7 mouse cellular contexts compared by ENCODE assay signal in the genomic region with DNA sequence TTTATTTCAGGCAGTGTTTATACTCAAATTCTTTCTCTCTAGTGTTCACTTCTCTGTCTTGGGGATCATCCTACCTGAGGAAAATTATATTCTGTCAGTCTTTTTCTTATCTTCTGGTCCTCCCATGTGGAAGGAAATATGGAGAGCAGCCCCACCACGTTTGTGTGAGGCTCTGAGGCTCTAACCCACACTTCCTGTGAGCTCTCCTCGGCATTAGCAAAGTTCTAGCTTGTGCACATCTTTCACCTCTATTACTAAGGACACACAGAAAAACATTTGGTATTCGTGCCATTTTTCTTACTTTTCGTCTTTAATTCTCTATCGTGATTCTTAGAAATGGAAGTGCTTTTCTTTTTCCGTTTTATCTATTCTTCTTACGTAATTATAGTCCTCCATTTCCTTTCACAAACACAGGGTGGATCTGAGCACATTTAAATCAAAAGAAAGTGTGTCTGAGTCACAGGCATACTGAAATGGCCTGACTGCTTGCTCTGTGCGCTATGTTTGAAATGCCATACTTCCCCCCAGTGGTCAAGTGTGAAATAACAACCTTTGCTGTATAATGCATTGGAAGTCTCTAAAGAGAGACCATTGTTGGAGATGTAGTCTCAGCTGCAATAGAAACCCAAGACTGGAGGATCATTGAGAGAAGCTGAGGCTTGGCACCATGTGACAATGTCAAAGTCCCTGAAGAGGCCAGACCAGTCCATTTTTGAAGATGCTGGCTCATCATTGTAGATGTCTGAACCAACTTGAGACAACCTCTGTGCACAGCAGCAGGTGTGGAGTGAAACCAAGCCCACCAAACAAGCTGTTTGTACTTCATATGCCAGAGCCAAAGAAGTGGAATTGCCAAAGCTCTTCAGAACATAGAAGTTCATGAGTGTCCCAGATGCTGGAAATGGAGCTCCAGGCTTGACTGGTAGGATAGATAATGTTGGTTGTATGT. TPM values are rescaled to one million over a fixed set of nuclear protein-coding genes. Genes with fewer than 3 reads are reported as not detected.
DNase-seq lines count a peak whose midpoint lies in the region; ATAC-seq and TF ChIP-seq lines count a peak whose summit lies in the region.

No protein-coding gene starts in this region.

- peak; percentile 98 for ATAC-seq in forebrain, embryonic 16.5 days
- peak; percentile 97 to 99 for ATAC-seq in hematopoietic stem cell, adult 5-6 weeks (replicated peaks in 1 of 2; ENCODE audit: insufficient read depth in 1 of 2, low FRiP score in 2 of 2, low TSS enrichment in 1 of 2, low read depth in 1 of 2, poor library complexity in 2 of 2, severe bottlenecking in 2 of 2)

- H3K4me1 ChIP-seq in cerebellum, adult 2 months (ENCODE audit: control insufficient read depth, insufficient read depth, low read length) = no peaks in the 10 kb centered on the region
- no peaks in the 10 kb centered on the region; the same call in 1 of the 2 replicates for H3K4me1 ChIP-seq in forebrain, embryonic 16.5 days (replicated peaks; ENCODE audit: control insufficient read depth, insufficient read depth, low read length)

- no peak overlapping the region for H3K27ac ChIP-seq in cerebellum, adult 2 months (ENCODE audit: insufficient read depth, low read length)
- H3K27ac ChIP-seq in forebrain, embryonic 16.5 days (ENCODE audit: low read length) = no peak overlapping the region
- H3K27ac ChIP-seq in layer of hippocampus, adult 2 months = peak overlapping the region; percentile 21; the same call in 1 of the 2 replicates

- no peaks in the 10 kb centered on the region for H3K9me3 ChIP-seq in forebrain, embryonic 16.5 days (ENCODE audit: control insufficient read depth, low read length)

- H3K36me3 ChIP-seq in forebrain, embryonic 16.5 days (ENCODE audit: control insufficient read depth, insufficient read depth) = no peaks in the 10 kb centered on the region

- no peak overlapping the region for H3K4me2 ChIP-seq in forebrain, embryonic 16.5 days (ENCODE audit: low read length)

- no peak overlapping the region for H3K4me3 ChIP-seq in cerebellum, adult 2 months (replicated peaks; ENCODE audit: insufficient read depth, low read depth, low read length)
- no peak overlapping the region for H3K4me3 ChIP-seq in forebrain, embryonic 16.5 days (replicated peaks; ENCODE audit: low read length)
- peak overlapping the region; percentile 29 for H3K4me3 ChIP-seq in layer of hippocampus, adult 2 months

- peak; percentile 84 for DNase-seq in T-cell, adult 2 months (ENCODE audit: low spot score)
- DNase-seq in cerebellum, adult 2 months = peak; percentile 29 to 56
- DNase-seq in layer of hippocampus, adult 2 months (ENCODE audit: low spot score in 2 of 2) = peak; percentile 81 to 89
- DNase-seq in lung, postnatal 10 days = peak; percentile 75
- peak; percentile 83 to 84 for DNase-seq in right cerebral cortex, postnatal 10 days (ENCODE audit: low spot score in 2 of 2)

- TF ChIP-seq POLR2A in cerebellum, adult 2 months (IDR thresholded peaks at IDR 0.05; ENCODE audit: borderline replicate concordance, insufficient read depth, low read length) = no peak

- TF ChIP-seq CTCF in cerebellum, adult 2 months (IDR thresholded peaks at IDR 0.05; ENCODE audit: borderline replicate concordance, insufficient read depth, low read depth, low read length) = peak; percentile 66
- peak; percentile 91 for TF ChIP-seq CTCF in layer of hippocampus, adult 2 months (conservative IDR thresholded peaks at IDR 0.05)

- 27% methylated on average over 8 of the region's 8 CpGs for WGBS in cerebellum, adult 2 months
- 19% methylated on average over 8 of the region's 8 CpGs for WGBS in forebrain, embryonic 16.5 days

- H3K27me3 ChIP-seq in cerebellum, adult 2 months (ENCODE audit: control insufficient read depth, insufficient read depth, low read length) = no peaks in the 10 kb centered on the region
- no peaks in the 10 kb centered on the region for H3K27me3 ChIP-seq in forebrain, embryonic 16.5 days (replicated peaks; ENCODE audit: control insufficient read depth, insufficient read depth, low read length)

- 0 out of 2 replicates have a peak overlapping the region, but pooled peaks have one; percentile 3 for H3K9ac ChIP-seq in forebrain, embryonic 16.5 days (replicated peaks; ENCODE audit: low read depth, low read length)

RNA-seq across cellular contexts. Expression of a gene that starts 52.1 kb away (rescaled TPM):
- polyA plus RNA-seq in cerebellum, adult 2 months (2012; rRNA removed) = 1.2 and 1.5 TPM in 2 replicates
- polyA plus RNA-seq in forebrain, embryonic 16.5 days (2015; fragmentation: Nextera tagmentation; extraction: Ambion mirVana) = 0.46 and 1.0 TPM in 2 replicates
- total RNA-seq in hematopoietic stem cell, adult 5-6 weeks (2017) = 22.7 and 28.1 TPM in 2 replicates
- total RNA-seq in layer of hippocampus, adult 2 months (2021) = 1 to 10 TPM; 5.8 to 6.0 TPM
